Mouse (Mus musculus) MEL (cell line): ENCODE data around the gene Mfn2. TPM values are rescaled to one million over a fixed set of nuclear protein-coding genes. Genes with fewer than 3 reads are reported as not detected.

Source experiments
- DNase-seq: peaks from one replicate; pipeline ENCODE4 v3.0.0; 2011; ENCODE audit warnings: low read depth, low spot score
- H3K27ac ChIP-seq: 2 replicates; pipeline ENCODE4 v1.5.1; 2012; ENCODE audit warnings: low read depth, mild to moderate bottlenecking, control low read depth, low read length, moderate library complexity; ENCODE audit not compliant: control insufficient read depth
- H3K27me3 ChIP-seq, 2 experiments: fragments of 150-350 bp in 1 of 2; sonication (generic) in 1 of 2; 2 replicates each; pipeline ENCODE4 v1.6.1; 2012; ENCODE audit warnings: low read length in 2 of 2, mild to moderate bottlenecking in 2 of 2, improper control_type of control experiment in 1 of 2, moderate library complexity in 1 of 2; ENCODE audit not compliant: insufficient read depth in 2 of 2, control insufficient read depth in 1 of 2
- H3K36me3 ChIP-seq, 2 experiments: 2 replicates each; pipeline ENCODE4 v1.6.1; 2012 to 2014; ENCODE audit warnings: low read length in 2 of 2, improper control_type of control experiment in 1 of 2, inconsistent platforms in 1 of 2, mild to moderate bottlenecking in 1 of 2; ENCODE audit not compliant: insufficient read depth in 2 of 2, control insufficient read depth in 1 of 2
- H3K4me1 ChIP-seq, 2 experiments: fragments of 150-350 bp in 1 of 2; sonication (generic) in 1 of 2; 2 replicates each; pipeline ENCODE4 v1.6.1; 2012; ENCODE audit warnings: low read length in 2 of 2, improper control_type of control experiment in 1 of 2, mild to moderate bottlenecking in 1 of 2; ENCODE audit not compliant: insufficient read depth in 2 of 2, control insufficient read depth in 1 of 2
- H3K4me3 ChIP-seq, 2 experiments: fragments of 150-350 bp in 1 of 2; sonication (generic) in 1 of 2; 2 replicates each; pipeline ENCODE4 v1.5.1; 2012; ENCODE audit warnings: low read depth in 2 of 2, low read length in 2 of 2, mild to moderate bottlenecking in 2 of 2, moderate library complexity in 2 of 2, control low read depth in 1 of 2, improper control_type of control experiment in 1 of 2; ENCODE audit not compliant: control insufficient read depth in 1 of 2, insufficient read depth in 1 of 2
- H3K79me2 ChIP-seq: 2 replicates; pipeline ENCODE4 v1.6.1; 2012; ENCODE audit warnings: mild to moderate bottlenecking, low read length, moderate library complexity; ENCODE audit not compliant: control insufficient read depth, poor library complexity, insufficient read depth
- H3K9ac ChIP-seq: 2 replicates; pipeline ENCODE4 v1.6.1; 2012; ENCODE audit warnings: low read depth, mild to moderate bottlenecking, control low read depth, low read length, moderate library complexity; ENCODE audit not compliant: control insufficient read depth, poor library complexity, severe bottlenecking
- H3K9me3 ChIP-seq: fragments of 150-350 bp; sonication (generic); replicated peaks from 2 replicates; pipeline ENCODE4 v1.6.1; 2012; ENCODE audit warnings: mild to moderate bottlenecking, low read length, improper control_type of control experiment, moderate library complexity; ENCODE audit not compliant: insufficient read depth
- CHD1 ChIP-seq: IDR thresholded peaks from 2 replicates; pipeline ENCODE4 v1.6.1; 2012; ENCODE audit warnings: low read depth, mild to moderate bottlenecking, inconsistent platforms, low read length, improper control_type of control experiment
- ELF1 ChIP-seq: IDR thresholded peaks from 2 replicates; pipeline ENCODE4 v1.6.1; 2014; ENCODE audit warnings: low read depth, mild to moderate bottlenecking, inconsistent platforms, low read length, improper control_type of control experiment, moderate library complexity
- EP300 ChIP-seq, 2 experiments: IDR thresholded peaks; 2 replicates each; pipeline ENCODE4 v1.6.1; 2011; ENCODE audit warnings: improper control_type of control experiment in 2 of 2, low read length in 2 of 2, low read depth in 1 of 2, mild to moderate bottlenecking in 1 of 2
- ETS1 ChIP-seq: IDR thresholded peaks from 2 replicates; pipeline ENCODE4 v1.6.1; 2012; ENCODE audit warnings: low read depth, mild to moderate bottlenecking, inconsistent platforms, low read length, improper control_type of control experiment, moderate library complexity
- GABPA ChIP-seq: IDR thresholded peaks from 2 replicates; pipeline ENCODE4 v1.6.1; 2012; ENCODE audit warnings: low read depth, mild to moderate bottlenecking, inconsistent platforms, low read length, improper control_type of control experiment, moderate library complexity
- GATA1 ChIP-seq: IDR thresholded peaks from 2 replicates; pipeline ENCODE4 v1.6.1; 2011; ENCODE audit warnings: low read depth, low read length, improper control_type of control experiment
- HCFC1 ChIP-seq: IDR thresholded peaks from 2 replicates; pipeline ENCODE4 v1.6.1; 2012; ENCODE audit warnings: low read depth, mild to moderate bottlenecking, inconsistent platforms, low read length, improper control_type of control experiment, moderate library complexity
- MAFK ChIP-seq: IDR thresholded peaks from 2 replicates; pipeline ENCODE4 v1.6.1; 2011; ENCODE audit warnings: low read depth, mild to moderate bottlenecking, low read length, improper control_type of control experiment, borderline replicate concordance
- MAX ChIP-seq: IDR thresholded peaks from 2 replicates; pipeline ENCODE4 v1.6.1; 2011; ENCODE audit warnings: low read length, improper control_type of control experiment
- MAZ ChIP-seq: IDR thresholded peaks from 2 replicates; pipeline ENCODE4 v1.6.1; 2012; ENCODE audit warnings: low read depth, mild to moderate bottlenecking, inconsistent platforms, low read length, improper control_type of control experiment
- MEF2A ChIP-seq: IDR thresholded peaks from 2 replicates; pipeline ENCODE4 v1.6.1; 2014; ENCODE audit warnings: low read depth, mild to moderate bottlenecking, inconsistent platforms, low read length, improper control_type of control experiment; ENCODE audit not compliant: poor library complexity, insufficient replicate concordance, severe bottlenecking; ENCODE audit errors: extremely low read depth
- MYB ChIP-seq: IDR thresholded peaks from 2 replicates; pipeline ENCODE4 v1.6.1; 2011; ENCODE audit warnings: mild to moderate bottlenecking, low read depth, low read length, improper control_type of control experiment
- POLR2AphosphoS2 ChIP-seq: IDR thresholded peaks from 2 replicates; pipeline ENCODE4 v1.6.1; 2011; ENCODE audit warnings: low read length, improper control_type of control experiment
- POLR2AphosphoS5 ChIP-seq: IDR thresholded peaks from 2 replicates; pipeline ENCODE4 v1.6.1; 2012; ENCODE audit warnings: low read depth, borderline replicate concordance, mild to moderate bottlenecking, inconsistent platforms, low read length, moderate library complexity, mixed read lengths
- RAD21 ChIP-seq: IDR thresholded peaks from 2 replicates; pipeline ENCODE4 v1.6.1; 2011; ENCODE audit warnings: mild to moderate bottlenecking, low read depth, low read length, improper control_type of control experiment
- RCOR1 ChIP-seq: IDR thresholded peaks from 2 replicates; pipeline ENCODE4 v1.6.1; 2012; ENCODE audit warnings: low read depth, mild to moderate bottlenecking, inconsistent platforms, low read length, improper control_type of control experiment
- TCF12 ChIP-seq: IDR thresholded peaks from 2 replicates; pipeline ENCODE4 v1.6.1; 2014; ENCODE audit warnings: low read depth, mild to moderate bottlenecking, inconsistent platforms, low read length, improper control_type of control experiment, moderate library complexity
- UBTF ChIP-seq: IDR thresholded peaks from 2 replicates; pipeline ENCODE4 v1.6.1; 2012; ENCODE audit warnings: low read depth, mild to moderate bottlenecking, inconsistent platforms, low read length, improper control_type of control experiment, moderate library complexity, borderline replicate concordance; ENCODE audit not compliant: insufficient read depth
- USF2 ChIP-seq, 2 experiments: IDR thresholded peaks; 2 replicates each; pipeline ENCODE4 v1.6.1; 2011 to 2012; ENCODE audit warnings: improper control_type of control experiment in 2 of 2, low read length in 2 of 2, borderline replicate concordance in 1 of 2, inconsistent platforms in 1 of 2, low read depth in 1 of 2, mild to moderate bottlenecking in 1 of 2; ENCODE audit not compliant: insufficient read depth in 1 of 2
- ZC3H11A ChIP-seq: IDR thresholded peaks from 2 replicates; pipeline ENCODE4 v1.6.1; 2012; ENCODE audit warnings: low read depth, mild to moderate bottlenecking, inconsistent platforms, low read length, improper control_type of control experiment
- ZNF384 ChIP-seq: IDR thresholded peaks from 2 replicates; pipeline ENCODE4 v1.6.1; 2012; ENCODE audit warnings: low read depth, mild to moderate bottlenecking, inconsistent platforms, low read length, improper control_type of control experiment
- polyA plus RNA-seq, 2 experiments: library from polyadenylated mRNA; stranded (reverse) in 1 of 2; unstranded in 1 of 2; fragments of >175 nt in 1 of 2; fragments of >200 nt in 1 of 2; gene quantifications; 2 replicates each; pipeline versions ENCODE4 v1.2.1 to v1.2.4; 2012; ENCODE audit warnings: low replicate concordance in 2 of 2, low read depth in 1 of 2; ENCODE audit not compliant: insufficient read length in 2 of 2, insufficient read depth in 1 of 2, missing spikeins in 1 of 2
- total RNA-seq: library from RNA; depleted of rRNA; stranded (reverse); fragments of 300-350 nt; gene quantifications from 2 replicates; pipeline ENCODE4 v1.2.3, GENCODE M21; 2012

Mfn2 gene
- total and polyA plus RNA-seq, 3 experiments = 19.0 to 32.8 TPM; not detected in 1

DNA sequence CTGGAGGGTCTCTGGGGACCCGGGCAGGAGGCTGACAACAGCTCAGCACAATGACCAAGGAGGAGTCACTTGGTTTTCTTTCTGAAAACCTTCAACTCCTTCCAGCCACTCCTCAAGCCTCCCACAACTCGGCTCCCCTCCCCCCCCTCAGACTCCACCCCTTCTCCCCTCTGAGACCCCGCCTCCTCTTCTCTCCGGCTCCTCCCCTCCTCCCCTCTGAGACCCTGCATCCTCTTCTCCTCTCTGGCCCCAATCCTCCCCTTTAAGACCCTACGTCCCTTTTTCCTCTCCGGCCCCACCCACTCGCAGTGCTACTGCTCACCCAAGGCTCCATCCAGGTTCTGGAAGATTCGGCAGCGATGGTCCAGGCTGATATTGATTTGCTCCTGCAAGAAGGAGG, 23.6 kb upstream of the Mfn2 start:
- no peaks in the 10 kb centered on the region for H3K36me3 ChIP-seq
- DNase-seq = no peak
- no peak overlapping the region for H3K9ac ChIP-seq
- H3K4me3 ChIP-seq = no peak overlapping the region
- H3K4me1 ChIP-seq = no peaks in the 10 kb centered on the region
- no peaks in the 10 kb centered on the region for H3K9me3 ChIP-seq
- H3K27ac ChIP-seq = no peak overlapping the region
- TF ChIP-seq RAD21 = no peak
- no peak for TF ChIP-seq EP300 (IDR thresholded peaks at IDR 0.05; ENCODE audit: low read depth in 1 of 2, low read length in 2 of 2)
- no peak for TF ChIP-seq RCOR1
- TF ChIP-seq MAZ = no peak
- no peak for TF ChIP-seq ZNF384
- TF ChIP-seq TCF12 = no peak
- no peak for TF ChIP-seq USF2 (IDR thresholded peaks at IDR 0.05; ENCODE audit: borderline replicate concordance in 1 of 2, insufficient read depth in 1 of 2, low read depth in 1 of 2, low read length in 2 of 2)
- no peak for TF ChIP-seq MAFK
- no peak for TF ChIP-seq CHD1
- TF ChIP-seq ZC3H11A = no peak
- no peak for TF ChIP-seq GABPA
- no peak for TF ChIP-seq POLR2AphosphoS5
- no peak for TF ChIP-seq ETS1
- no peak for TF ChIP-seq POLR2AphosphoS2
- TF ChIP-seq HCFC1 = no peak
- TF ChIP-seq MEF2A = no peak
- no peak for TF ChIP-seq MYB
- TF ChIP-seq UBTF = no peak
- no peak for TF ChIP-seq ELF1
- TF ChIP-seq MAX = no peak
- no peaks in the 10 kb centered on the region for H3K79me2 ChIP-seq
- H3K27me3 ChIP-seq = no peaks in the 10 kb centered on the region

DNA sequence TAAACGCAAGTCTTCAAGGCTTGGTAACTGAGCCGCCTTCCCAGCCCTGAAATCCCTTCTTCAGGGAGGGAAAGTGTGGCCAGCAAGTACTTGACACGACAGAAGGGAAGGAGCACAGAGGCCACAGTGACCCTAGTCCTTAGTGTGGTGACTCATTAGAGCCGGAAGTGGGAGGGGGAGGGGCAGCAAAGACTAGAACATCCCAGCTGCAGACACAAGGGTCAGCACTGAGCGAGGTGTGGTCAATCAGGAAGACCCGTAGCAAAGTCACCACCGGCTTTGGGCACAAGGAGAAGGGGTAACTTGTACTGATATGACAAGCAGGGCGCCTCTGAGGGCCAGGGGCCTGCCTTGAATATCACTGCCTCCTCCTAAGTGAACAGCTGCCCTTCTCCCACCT, 23.2 kb upstream of the Mfn2 start:
- TF ChIP-seq ZNF384 (no peak), POLR2AphosphoS2 (no peak), GATA1 (no peak)
- Histone ChIP-seq H3K27ac (no peak overlapping the region), H3K9ac (no peak overlapping the region), H3K4me1 (no peaks in the 10 kb centered on the region), H3K4me3 (no peak overlapping the region), H3K9me3 (no peaks in the 10 kb centered on the region), H3K27me3 (no peaks in the 10 kb centered on the region), H3K36me3 (no peaks in the 10 kb centered on the region), H3K79me2 (no peaks in the 10 kb centered on the region)
- DNase-seq = no peak
